Mouse (Mus musculus) lung, adult 2 months (tissue): ENCODE results near the gene Cttnbp2nl.

Experiments
- CTCF ChIP-seq: fragments of 200-500 bp; IDR thresholded peaks from 2 replicates; pipeline ENCODE4 v1.5.1; 2011; ENCODE audit warnings: mild to moderate bottlenecking, low read length, control low read depth; ENCODE audit not compliant: insufficient read depth
- POLR2A ChIP-seq: fragments of 200-500 bp; IDR thresholded peaks from 2 replicates; pipeline ENCODE4 v1.6.1; 2011; ENCODE audit warnings: low read depth, mild to moderate bottlenecking, control low read depth, low read length, borderline replicate concordance; ENCODE audit errors: extremely low read depth

DNA sequence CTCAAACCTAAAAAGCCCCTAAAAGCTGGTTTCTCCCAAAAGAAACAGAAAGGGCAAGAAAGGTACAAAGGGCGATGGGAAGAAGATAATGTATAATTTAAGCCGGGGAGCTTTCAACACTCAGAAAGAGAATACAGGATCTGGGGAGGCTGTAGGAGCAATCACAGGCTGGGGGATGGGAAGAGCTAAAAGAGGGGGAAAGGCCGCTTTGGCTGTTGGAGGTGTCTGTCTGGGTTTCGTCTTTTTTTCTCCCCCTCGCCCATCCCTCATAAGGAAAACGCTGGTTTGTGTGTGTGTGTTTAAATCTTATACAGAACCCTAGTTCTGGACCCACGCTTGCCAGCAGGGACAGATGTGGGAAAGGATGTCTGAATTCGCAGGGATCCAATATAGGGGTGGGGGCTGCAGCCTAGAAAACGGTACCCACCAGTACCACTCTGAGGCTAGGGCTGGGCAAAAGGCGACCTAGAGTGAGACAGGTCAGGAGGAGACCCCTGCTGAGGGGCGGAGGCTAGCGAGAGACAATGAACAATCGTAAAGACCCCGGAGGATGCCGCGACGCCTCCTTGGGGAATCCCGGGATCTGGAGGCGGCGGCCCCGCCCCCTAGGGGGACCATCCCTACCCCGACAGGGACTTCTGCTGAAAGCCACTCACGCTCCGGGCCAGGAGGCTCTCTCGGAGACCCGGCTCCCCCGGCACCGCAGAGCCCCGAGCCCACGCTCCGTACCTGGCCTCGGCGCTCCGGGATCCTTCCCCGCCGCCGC, 592 bp downstream of the Cttnbp2nl start:
- TF ChIP-seq POLR2A (peak; percentile 62), CTCF (no peak)
